Mouse (Mus musculus) megakaryocyte-erythroid progenitor cell, adult 5 weeks (primary cell): ENCODE measurements around the gene Vsig4. TPM values are rescaled to one million over a fixed set of nuclear protein-coding genes. Genes with fewer than 3 reads are reported as not detected.

Experiments
- polyA plus RNA-seq: library from polyadenylated mRNA; stranded (reverse); fragments of >175 nt; gene quantifications from 2 replicates; pipeline ENCODE4 v1.2.3, GENCODE M21; 2012

Vsig4 gene
- not detected in 2 replicates for polyA plus RNA-seq

DNA sequence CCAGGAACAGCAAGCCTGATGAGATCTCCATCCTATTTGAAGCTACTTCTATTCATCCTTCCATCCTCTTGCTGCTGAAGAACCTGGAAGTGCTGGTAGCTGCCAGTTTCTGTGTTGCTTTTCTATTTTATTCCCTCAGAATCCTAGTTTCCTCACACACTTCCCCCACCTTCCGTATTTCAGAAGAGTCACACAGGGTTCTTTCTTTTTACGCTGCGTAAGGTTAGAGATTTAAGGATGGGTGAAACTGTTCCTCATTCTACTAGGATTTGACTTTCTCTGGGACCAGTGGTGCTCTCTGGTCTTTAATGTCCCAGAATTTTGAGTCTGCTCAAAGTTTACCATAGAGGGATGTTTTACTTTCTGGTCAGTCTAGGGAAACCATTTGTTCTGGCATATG is at the start of gene Vsig4:
Vsig4 (minus strand) TSS at position 101 of the 400 bp plus-strand sequence.

Other genes starting within 250 kb of the Vsig4 start
- gene Msn, start 197.4 kb downstream of the Vsig4 start, polyA plus RNA-seq, result 41.6 and 53.1 TPM in 2 replicates
- not detected in 2 replicates for gene Heph, start 161.9 kb upstream of the Vsig4 start, polyA plus RNA-seq
- not detected in 2 replicates for gene Hsf3, start 162.9 kb upstream of the Vsig4 start, polyA plus RNA-seq